Mouse (Mus musculus): ENCODE results near the gene 4930415L06Rik. TPM values are rescaled to one million over a fixed set of nuclear protein-coding genes. Genes with fewer than 3 reads are reported as not detected.

4930415L06Rik gene
- total RNA-seq (2023), result not detected

GRCm38 (mm10) chrX:89932752-89933151 is at the start of gene 4930415L06Rik:
4930415L06Rik (minus strand) TSS chrX:89932852.

Other genes starting within 250 kb of the 4930415L06Rik start
- not detected for gene 4932429P05Rik, start 180.6 kb downstream of the 4930415L06Rik start, total RNA-seq (2023)

Measured in CD8-positive naive resting alpha-beta T cell, adult 57 days (primary cell).